Mouse (Mus musculus): ENCODE data around the gene Rab4a. TPM values are rescaled to one million over a fixed set of nuclear protein-coding genes. Genes with fewer than 3 reads are reported as not detected.

The Rab4a gene
- polyA plus RNA-seq, 1 experiment from 2014 or later: 27.0 TPM

DNA sequence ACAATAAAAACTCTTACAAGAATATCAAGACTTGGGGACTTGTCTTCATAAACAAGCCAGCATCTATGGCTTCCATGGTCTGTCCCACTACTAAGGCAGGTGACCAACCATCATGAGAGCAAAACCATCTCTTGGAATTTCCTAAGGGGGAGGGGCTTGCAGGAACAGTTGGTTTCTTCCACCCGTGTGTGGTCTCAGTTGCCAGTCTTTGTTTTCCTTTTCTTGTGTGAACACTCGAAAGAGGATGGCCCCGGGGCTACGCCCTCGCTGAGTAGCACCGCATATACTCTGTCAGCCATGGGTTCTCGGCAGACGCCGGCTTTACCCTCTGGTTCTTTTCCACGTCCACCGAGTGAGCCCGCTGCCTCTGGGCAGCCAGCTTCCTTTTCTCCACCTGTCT, 36.3 kb downstream of the Rab4a start:
- H3K4me3 ChIP-seq (ENCODE audit: low read depth, low read length): no peak overlapping the region
- no peaks in the 10 kb centered on the region for H3K27me3 ChIP-seq (ENCODE audit: control insufficient read depth, insufficient read depth, low read length)
- DNase-seq (ENCODE audit: low spot score): no peak
- TF ChIP-seq EP300 (optimal IDR thresholded peaks at IDR 0.05): no peak
- TF ChIP-seq CTCF (IDR thresholded peaks at IDR 0.05; ENCODE audit: low read depth): no peak
- no peaks in the 10 kb centered on the region for H3K4me1 ChIP-seq (replicated peaks; ENCODE audit: control insufficient read depth, insufficient read depth)
- H3K9me3 ChIP-seq (ENCODE audit: control insufficient read depth, low read length): no peaks in the 10 kb centered on the region
- WGBS: 86% methylated on average over 12 of the region's 12 CpGs
- H3K27ac ChIP-seq (replicated peaks): no peak overlapping the region
- H3K36me3 ChIP-seq (ENCODE audit: control insufficient read depth, insufficient read depth, low read length): no peaks in the 10 kb centered on the region
- no peak overlapping the region for H3K4me2 ChIP-seq (replicated peaks; ENCODE audit: low read depth)
- ATAC-seq (ENCODE audit: low FRiP score, low TSS enrichment): no peak
- H3K9ac ChIP-seq (ENCODE audit: low read length): no peak overlapping the region

DNA sequence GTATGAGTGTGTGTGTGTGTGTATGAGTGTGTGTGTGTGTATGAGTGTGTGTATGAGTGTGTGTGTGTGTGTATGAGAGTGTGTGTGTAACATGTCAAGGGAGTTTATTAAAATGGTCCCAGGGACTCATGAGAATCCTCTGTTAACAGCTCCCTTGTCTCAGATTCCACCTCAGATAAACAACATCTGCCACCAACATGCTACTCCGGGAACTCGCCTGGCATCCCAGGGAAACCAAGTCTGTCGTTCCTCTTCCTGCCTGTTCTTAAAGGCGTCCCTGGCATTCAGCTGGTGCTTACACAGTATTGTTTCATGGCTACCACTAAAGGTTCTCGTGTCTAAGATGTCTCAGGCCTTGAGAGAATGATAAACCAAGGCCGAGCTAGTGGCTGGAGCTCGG, 38.6 kb downstream of the Rab4a start:
- no peak overlapping the region for H3K27ac ChIP-seq (replicated peaks)
- H3K4me1 ChIP-seq (replicated peaks; ENCODE audit: control insufficient read depth, insufficient read depth): no peaks in the 10 kb centered on the region
- DNase-seq (ENCODE audit: low spot score) (no peak), ATAC-seq (ENCODE audit: low FRiP score, low TSS enrichment) (no peak)
- H3K9me3 ChIP-seq (ENCODE audit: control insufficient read depth, low read length): no peaks in the 10 kb centered on the region
- H3K9ac ChIP-seq (ENCODE audit: low read length): no peak overlapping the region
- no peak overlapping the region for H3K4me2 ChIP-seq (replicated peaks; ENCODE audit: low read depth)
- no peak overlapping the region for H3K4me3 ChIP-seq (ENCODE audit: low read depth, low read length)
- 74% methylated on average over 7 of the region's 7 CpGs for WGBS
- no peaks in the 10 kb centered on the region for H3K27me3 ChIP-seq (ENCODE audit: control insufficient read depth, insufficient read depth, low read length)
- no peak for TF ChIP-seq CTCF (IDR thresholded peaks at IDR 0.05; ENCODE audit: low read depth)
- TF ChIP-seq EP300 (optimal IDR thresholded peaks at IDR 0.05): no peak
- H3K36me3 ChIP-seq (ENCODE audit: control insufficient read depth, insufficient read depth, low read length): no peaks in the 10 kb centered on the region

DNA sequence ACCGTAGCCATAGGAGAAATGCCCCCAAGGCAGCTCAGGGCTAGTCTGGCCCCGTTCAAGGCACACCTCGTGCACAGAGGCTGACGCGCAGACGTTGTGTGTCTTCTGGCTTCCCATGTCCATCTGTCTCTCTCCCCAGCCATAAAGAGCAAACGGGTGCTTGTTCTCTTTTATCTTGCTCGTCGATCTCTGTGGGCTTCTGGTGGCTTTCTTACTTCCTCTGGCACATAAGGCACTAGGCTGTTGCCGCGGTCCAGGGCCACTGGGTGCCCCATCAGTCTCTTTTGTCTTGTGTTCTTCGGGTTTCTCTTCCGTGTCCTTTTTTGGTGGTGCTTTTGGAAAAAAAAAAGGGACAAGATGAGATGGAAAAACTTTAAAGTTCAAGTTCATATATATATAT, 39.3 kb downstream of the Rab4a start:
- no peak for ATAC-seq (ENCODE audit: low FRiP score, low TSS enrichment)
- Histone ChIP-seq H3K4me1 (replicated peaks; ENCODE audit: control insufficient read depth, insufficient read depth) (no peaks in the 10 kb centered on the region), H3K9me3 (ENCODE audit: control insufficient read depth, low read length) (no peaks in the 10 kb centered on the region), H3K4me3 (ENCODE audit: low read depth, low read length) (no peak overlapping the region), H3K9ac (ENCODE audit: low read length) (no peak overlapping the region), H3K27ac (replicated peaks) (no peak overlapping the region), H3K27me3 (ENCODE audit: control insufficient read depth, insufficient read depth, low read length) (no peaks in the 10 kb centered on the region), H3K4me2 (replicated peaks; ENCODE audit: low read depth) (no peak overlapping the region), H3K36me3 (ENCODE audit: control insufficient read depth, insufficient read depth, low read length) (no peaks in the 10 kb centered on the region)
- WGBS: 89% methylated on average over 13 of the region's 13 CpGs
- TF ChIP-seq EP300 (optimal IDR thresholded peaks at IDR 0.05): no peak
- no peak for TF ChIP-seq CTCF (IDR thresholded peaks at IDR 0.05; ENCODE audit: low read depth)
- no peak for DNase-seq (ENCODE audit: low spot score)

- WGBS: 91% methylated on average over 10 of the region's 10 CpGs
- DNase-seq (ENCODE audit: low spot score) (no peak), ATAC-seq (ENCODE audit: low FRiP score, low TSS enrichment) (no peak)
- TF ChIP-seq CTCF (IDR thresholded peaks at IDR 0.05; ENCODE audit: low read depth) (no peak), EP300 (optimal IDR thresholded peaks at IDR 0.05) (no peak)
- no peaks in the 10 kb centered on the region for H3K36me3 ChIP-seq (ENCODE audit: control insufficient read depth, insufficient read depth, low read length)
- no peaks in the 10 kb centered on the region for H3K4me1 ChIP-seq (replicated peaks; ENCODE audit: control insufficient read depth, insufficient read depth)
- H3K27me3 ChIP-seq (ENCODE audit: control insufficient read depth, insufficient read depth, low read length): no peaks in the 10 kb centered on the region
- no peak overlapping the region for H3K9ac ChIP-seq (ENCODE audit: low read length)
- no peak overlapping the region for H3K4me3 ChIP-seq (ENCODE audit: low read depth, low read length)
- H3K4me2 ChIP-seq (replicated peaks; ENCODE audit: low read depth): no peak overlapping the region
- no peak overlapping the region for H3K27ac ChIP-seq (replicated peaks)
- H3K9me3 ChIP-seq (ENCODE audit: control insufficient read depth, low read length): no peaks in the 10 kb centered on the region
Measured at GRCm38 (mm10) chr8:123845991-123846390, 40.2 kb downstream of the Rab4a start.

- TF ChIP-seq CTCF (IDR thresholded peaks at IDR 0.05; ENCODE audit: low read depth) (no peak), EP300 (optimal IDR thresholded peaks at IDR 0.05) (no peak)
- Histone ChIP-seq H3K4me2 (replicated peaks; ENCODE audit: low read depth) (no peak overlapping the region), H3K36me3 (ENCODE audit: control insufficient read depth, insufficient read depth, low read length) (no peaks in the 10 kb centered on the region), H3K9ac (ENCODE audit: low read length) (no peak overlapping the region), H3K27me3 (ENCODE audit: control insufficient read depth, insufficient read depth, low read length) (no peaks in the 10 kb centered on the region), H3K4me3 (ENCODE audit: low read depth, low read length) (no peak overlapping the region), H3K27ac (replicated peaks) (no peak overlapping the region), H3K9me3 (ENCODE audit: control insufficient read depth, low read length) (no peaks in the 10 kb centered on the region), H3K4me1 (replicated peaks; ENCODE audit: control insufficient read depth, insufficient read depth) (no peaks in the 10 kb centered on the region)
- 86% methylated on average over 12 of the region's 12 CpGs for WGBS
- ATAC-seq (ENCODE audit: low FRiP score, low TSS enrichment): no peak
- no peak for DNase-seq (ENCODE audit: low spot score)
Measured at GRCm38 (mm10) chr8:123846509-123846908, 40.7 kb downstream of the Rab4a start.

GRCm38 (mm10) chr8:123847546-123847945, 41.8 kb downstream of the Rab4a start:
- Histone ChIP-seq H3K4me3 (ENCODE audit: low read depth, low read length) (no peak overlapping the region), H3K27ac (replicated peaks) (no peak overlapping the region), H3K36me3 (ENCODE audit: control insufficient read depth, insufficient read depth, low read length) (no peaks in the 10 kb centered on the region), H3K9ac (ENCODE audit: low read length) (no peak overlapping the region), H3K27me3 (ENCODE audit: control insufficient read depth, insufficient read depth, low read length) (no peaks in the 10 kb centered on the region), H3K9me3 (ENCODE audit: control insufficient read depth, low read length) (no peaks in the 10 kb centered on the region), H3K4me2 (replicated peaks; ENCODE audit: low read depth) (no peak overlapping the region), H3K4me1 (replicated peaks; ENCODE audit: control insufficient read depth, insufficient read depth) (no peaks in the 10 kb centered on the region)
- ATAC-seq (ENCODE audit: low FRiP score, low TSS enrichment) (no peak), DNase-seq (ENCODE audit: low spot score) (no peak)
- TF ChIP-seq EP300 (optimal IDR thresholded peaks at IDR 0.05): no peak
- TF ChIP-seq CTCF (IDR thresholded peaks at IDR 0.05; ENCODE audit: low read depth): no peak
- WGBS: 47% methylated on average over 3 of the region's 3 CpGs
